Mouse (Mus musculus): Measurements from ENCODE around the gene Reep3. TPM values are rescaled to one million over a fixed set of nuclear protein-coding genes. Genes with fewer than 3 reads are reported as not detected.

Gene Reep3
- polyA plus RNA-seq, 1 experiment = 47.9 TPM

DNA sequence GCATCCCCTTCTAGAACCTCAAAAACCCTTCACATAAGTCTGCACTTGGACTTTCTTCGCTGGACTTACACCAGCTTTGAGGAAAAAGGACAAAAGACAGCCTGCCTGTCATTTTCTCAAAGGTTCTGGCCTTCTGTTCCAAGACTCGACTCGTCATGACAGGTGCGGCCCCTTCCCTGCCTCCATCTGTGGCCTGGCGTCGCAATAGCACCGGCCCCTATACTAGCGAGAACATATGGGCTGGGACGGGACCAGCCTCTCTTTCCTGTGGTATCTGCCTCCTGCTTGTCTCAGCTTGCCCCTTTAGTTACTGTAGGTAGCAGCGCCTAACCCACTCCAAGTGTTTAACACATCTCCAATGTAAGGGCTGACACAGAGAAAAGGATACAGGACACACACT, 11.6 kb downstream of the Reep3 start:
- Histone ChIP-seq H3K9me3 (replicated peaks; ENCODE audit: control insufficient read depth, insufficient read depth, low read length, poor library complexity, severe bottlenecking) (no peaks in the 10 kb centered on the region), H3K9ac (ENCODE audit: low read depth, poor library complexity, severe bottlenecking) (no peak overlapping the region), H3K4me3 (ENCODE audit: low read depth, low read length) (no peak overlapping the region), H3K4me1 (ENCODE audit: control insufficient read depth, insufficient read depth, low read length) (peaks cover 2% of the 10 kb centered on the region), H3K27me3 (ENCODE audit: control insufficient read depth, insufficient read depth, low read length, poor library complexity, severe bottlenecking) (no peaks in the 10 kb centered on the region), H3K36me3 (ENCODE audit: control insufficient read depth, insufficient read depth, low read length, poor library complexity, severe bottlenecking) (no peaks in the 10 kb centered on the region), H3K27ac (ENCODE audit: insufficient read depth, low read length) (no peak overlapping the region)
- TF ChIP-seq CTCF (IDR thresholded peaks at IDR 0.05; ENCODE audit: low read depth, low read length) (no peak), POLR2A (IDR thresholded peaks at IDR 0.05; ENCODE audit: insufficient read depth, low read length) (no peak), EP300 (IDR thresholded peaks at IDR 0.05; ENCODE audit: insufficient read depth, low read depth, low read length) (no peak)

DNA sequence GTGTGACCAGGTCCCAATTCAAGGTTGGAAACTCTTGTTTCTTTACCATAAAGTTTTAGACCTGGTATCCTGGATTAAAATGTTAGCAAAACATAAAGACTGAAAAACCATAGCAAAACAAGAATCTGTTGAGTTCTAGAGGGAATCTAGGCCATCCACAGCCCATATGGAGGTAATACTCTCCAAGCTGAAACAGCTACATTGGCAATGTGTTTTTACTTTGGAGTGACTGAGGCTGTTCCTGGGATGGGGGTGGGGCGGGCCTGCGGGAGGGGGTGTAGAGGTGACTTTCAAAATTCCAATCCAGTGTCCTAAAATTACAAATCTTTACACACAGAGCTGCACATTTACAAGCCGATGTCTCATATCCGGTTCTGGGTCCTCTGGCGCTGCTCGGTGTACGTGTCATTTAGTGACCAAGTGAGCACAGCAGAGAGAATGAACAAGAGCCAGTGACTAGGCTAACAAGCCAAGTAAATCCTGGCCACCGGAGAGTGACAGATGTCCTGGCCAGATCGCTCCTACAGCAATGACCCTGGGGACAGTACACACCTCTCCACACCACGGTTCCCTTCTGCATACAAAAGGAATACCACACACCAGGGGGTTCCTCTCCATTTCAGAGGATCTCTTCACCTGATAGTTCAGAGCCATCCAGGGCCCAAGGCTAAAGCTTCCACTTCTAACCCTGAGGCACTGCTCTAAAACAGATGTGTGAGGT, 13.1 kb downstream of the Reep3 start:
- TF ChIP-seq CTCF (IDR thresholded peaks at IDR 0.05; ENCODE audit: low read depth, low read length) (no peak), POLR2A (IDR thresholded peaks at IDR 0.05; ENCODE audit: insufficient read depth, low read length) (no peak), EP300 (IDR thresholded peaks at IDR 0.05; ENCODE audit: insufficient read depth, low read depth, low read length) (peak; percentile 98)
- H3K36me3 ChIP-seq (ENCODE audit: control insufficient read depth, insufficient read depth, low read length, poor library complexity, severe bottlenecking) = no peaks in the 10 kb centered on the region
- no peaks in the 10 kb centered on the region for H3K27me3 ChIP-seq (ENCODE audit: control insufficient read depth, insufficient read depth, low read length, poor library complexity, severe bottlenecking)
- H3K4me3 ChIP-seq (ENCODE audit: low read depth, low read length) = no peak overlapping the region
- H3K4me1 ChIP-seq (ENCODE audit: control insufficient read depth, insufficient read depth, low read length) = peaks cover 2% of the 10 kb centered on the region
- H3K27ac ChIP-seq (ENCODE audit: insufficient read depth, low read length) = peak overlapping the region; percentile 94
- no peaks in the 10 kb centered on the region for H3K9me3 ChIP-seq (replicated peaks; ENCODE audit: control insufficient read depth, insufficient read depth, low read length, poor library complexity, severe bottlenecking)
- H3K9ac ChIP-seq (ENCODE audit: low read depth, poor library complexity, severe bottlenecking) = no peak overlapping the region

GRCm38 (mm10) chr10:67082531-67082930, 14.2 kb downstream of the Reep3 start:
- Histone ChIP-seq H3K4me1 (ENCODE audit: control insufficient read depth, insufficient read depth, low read length) (peaks cover 2% of the 10 kb centered on the region), H3K4me3 (ENCODE audit: low read depth, low read length) (no peak overlapping the region), H3K36me3 (ENCODE audit: control insufficient read depth, insufficient read depth, low read length, poor library complexity, severe bottlenecking) (no peaks in the 10 kb centered on the region), H3K27me3 (ENCODE audit: control insufficient read depth, insufficient read depth, low read length, poor library complexity, severe bottlenecking) (no peaks in the 10 kb centered on the region), H3K9ac (ENCODE audit: low read depth, poor library complexity, severe bottlenecking) (no peak overlapping the region), H3K9me3 (replicated peaks; ENCODE audit: control insufficient read depth, insufficient read depth, low read length, poor library complexity, severe bottlenecking) (no peaks in the 10 kb centered on the region), H3K27ac (ENCODE audit: insufficient read depth, low read length) (peak overlapping the region; percentile 99)
- TF ChIP-seq POLR2A (IDR thresholded peaks at IDR 0.05; ENCODE audit: insufficient read depth, low read length) (no peak), CTCF (IDR thresholded peaks at IDR 0.05; ENCODE audit: low read depth, low read length) (no peak), EP300 (IDR thresholded peaks at IDR 0.05; ENCODE audit: insufficient read depth, low read depth, low read length) (peak; percentile 95)

DNA sequence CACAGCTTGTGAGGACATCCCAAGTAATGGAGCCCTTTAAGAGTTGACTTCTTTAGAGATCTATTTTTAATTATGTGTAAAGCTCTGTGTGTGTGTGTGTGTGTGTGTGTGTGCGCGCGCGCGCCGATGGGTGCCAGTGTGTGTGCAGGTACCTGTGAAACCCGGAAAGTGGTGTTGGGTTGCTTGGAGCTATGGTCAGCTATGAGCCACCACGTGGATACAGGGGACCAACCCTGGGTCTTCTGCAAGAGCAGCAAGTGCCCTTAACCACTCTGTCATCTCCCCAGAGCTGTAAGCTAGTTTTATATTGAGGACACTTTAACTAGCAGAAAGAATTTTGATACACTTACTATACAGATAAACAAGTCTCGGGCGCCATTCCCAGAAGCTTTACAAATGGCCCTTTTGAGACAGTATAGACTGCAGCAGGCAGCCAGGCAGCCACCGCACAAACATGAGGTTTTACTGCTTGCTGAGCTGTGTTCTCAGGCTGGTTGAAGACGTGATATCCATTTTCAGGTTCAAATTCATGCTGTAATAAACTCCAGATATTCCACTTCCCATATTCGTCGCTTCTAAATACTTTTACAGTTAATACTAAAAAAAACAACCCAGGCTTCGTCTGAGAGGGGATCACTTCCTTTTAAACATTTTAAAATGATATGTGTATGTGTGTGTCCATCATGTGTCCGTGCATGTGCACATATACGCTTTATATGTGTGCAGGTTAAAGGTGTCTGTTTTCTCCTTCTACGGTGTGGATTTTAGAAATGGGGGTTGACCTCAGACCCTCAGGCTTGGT, 15.3 kb downstream of the Reep3 start:
- Histone ChIP-seq H3K27ac (ENCODE audit: insufficient read depth, low read length) (no peak overlapping the region), H3K9me3 (replicated peaks; ENCODE audit: control insufficient read depth, insufficient read depth, low read length, poor library complexity, severe bottlenecking) (no peaks in the 10 kb centered on the region), H3K4me3 (ENCODE audit: low read depth, low read length) (no peak overlapping the region), H3K9ac (ENCODE audit: low read depth, poor library complexity, severe bottlenecking) (no peak overlapping the region), H3K4me1 (ENCODE audit: control insufficient read depth, insufficient read depth, low read length) (peaks cover 4% of the 10 kb centered on the region), H3K36me3 (ENCODE audit: control insufficient read depth, insufficient read depth, low read length, poor library complexity, severe bottlenecking) (no peaks in the 10 kb centered on the region), H3K27me3 (ENCODE audit: control insufficient read depth, insufficient read depth, low read length, poor library complexity, severe bottlenecking) (no peaks in the 10 kb centered on the region)
- TF ChIP-seq POLR2A (IDR thresholded peaks at IDR 0.05; ENCODE audit: insufficient read depth, low read length) = no peak
- peak; percentile 63; the same call in 1 of the 2 replicates for TF ChIP-seq EP300 (IDR thresholded peaks at IDR 0.05; ENCODE audit: insufficient read depth, low read depth, low read length)
- TF ChIP-seq CTCF (IDR thresholded peaks at IDR 0.05; ENCODE audit: low read depth, low read length) = no peak

- no peak overlapping the region for H3K4me3 ChIP-seq (ENCODE audit: low read depth, low read length)
- no peaks in the 10 kb centered on the region for H3K27me3 ChIP-seq (ENCODE audit: control insufficient read depth, insufficient read depth, low read length, poor library complexity, severe bottlenecking)
- TF ChIP-seq POLR2A (IDR thresholded peaks at IDR 0.05; ENCODE audit: insufficient read depth, low read length) (no peak), EP300 (IDR thresholded peaks at IDR 0.05; ENCODE audit: insufficient read depth, low read depth, low read length) (no peak)
- H3K4me1 ChIP-seq (ENCODE audit: control insufficient read depth, insufficient read depth, low read length) = peaks cover 5% of the 10 kb centered on the region
- 0 out of 2 replicates have a peak overlapping the region, but pooled peaks have one; percentile 2 for H3K9ac ChIP-seq (ENCODE audit: low read depth, poor library complexity, severe bottlenecking)
- H3K27ac ChIP-seq (ENCODE audit: insufficient read depth, low read length) = peak overlapping the region; percentile 12
- H3K9me3 ChIP-seq (replicated peaks; ENCODE audit: control insufficient read depth, insufficient read depth, low read length, poor library complexity, severe bottlenecking) = no peaks in the 10 kb centered on the region
- no peaks in the 10 kb centered on the region for H3K36me3 ChIP-seq (ENCODE audit: control insufficient read depth, insufficient read depth, low read length, poor library complexity, severe bottlenecking)
These were observed 17.7 kb downstream of the Reep3 start for GRCm38 (mm10) chr10:67079030-67079429.

Data from ES-Bruce4 (cell line).